Mouse (Mus musculus) cerebellum, adult 2 months (tissue): ENCODE data around the gene C8b.

ENCODE experiments used
- CTCF ChIP-seq: fragments of 200-500 bp; IDR thresholded peaks from 2 replicates; pipeline ENCODE4 v1.5.1; 2011; ENCODE audit warnings: low read depth, mild to moderate bottlenecking, control low read depth, low read length, moderate library complexity, borderline replicate concordance; ENCODE audit not compliant: insufficient read depth
- POLR2A ChIP-seq: fragments of 200-500 bp; IDR thresholded peaks from 2 replicates; pipeline ENCODE4 v1.6.1; 2011; ENCODE audit warnings: low read length, control low read depth, borderline replicate concordance; ENCODE audit not compliant: insufficient read depth

DNA sequence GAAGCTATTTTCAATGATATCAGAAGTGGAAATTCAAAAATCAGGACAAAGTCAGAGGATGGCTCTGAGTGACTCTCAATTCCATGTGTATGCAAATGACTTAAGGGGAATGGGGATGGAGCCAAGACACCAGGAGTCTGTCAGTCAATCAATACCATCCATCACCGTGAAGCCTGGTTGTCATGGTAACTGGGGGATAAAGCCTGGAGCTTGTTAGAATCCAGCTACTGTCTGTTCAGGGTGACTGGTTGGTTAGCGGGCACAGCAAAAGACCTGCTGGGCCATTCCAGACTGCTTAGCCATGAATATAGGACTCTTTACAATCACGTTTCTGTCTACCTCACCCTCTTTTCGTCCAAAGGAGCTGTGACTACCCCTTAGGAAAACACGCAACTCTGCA lies 69.0 kb downstream of the C8b start:
- TF ChIP-seq CTCF: no peak
- no peak for TF ChIP-seq POLR2A
